Mouse (Mus musculus): ENCODE measurements at regions not wholly inside any gene's neighbourhood (a gene's known extent, or its start where the extent isn't known, plus 50 kb on each side); places are given as distances from the start of the nearest gene placed in this dataset.

GRCm38 (mm10) chr12:42008827-42009383 is 522.7 kb upstream of the Lrrn3 start:
- no peak overlapping the region for H3K4me3 ChIP-seq (ENCODE audit: low read depth, low read length)
- no peaks in the 10 kb centered on the region for H3K9me3 ChIP-seq (replicated peaks)
- no peaks in the 10 kb centered on the region for H3K36me3 ChIP-seq (replicated peaks)
- no peaks in the 10 kb centered on the region for H3K4me1 ChIP-seq (ENCODE audit: insufficient read depth, low read depth, low read length)
- TF ChIP-seq CTCF (IDR thresholded peaks at IDR 0.05; ENCODE audit: low read depth, low read length) (no peak), GATA2 (IDR thresholded peaks at IDR 0.05; ENCODE audit: borderline replicate concordance, low read depth, low read length) (no peak), POLR2AphosphoS5 (IDR thresholded peaks at IDR 0.05; ENCODE audit: insufficient replicate concordance, low read depth, low read length) (no peak), TAL1 (conservative IDR thresholded peaks at IDR 0.05; ENCODE audit: low read depth, low read length) (no peak), GATA1 (IDR thresholded peaks at IDR 0.05; ENCODE audit: borderline replicate concordance, low read length) (no peak)
- H3K27me3 ChIP-seq (ENCODE audit: insufficient read depth, low read length) = no peaks in the 10 kb centered on the region
- DNase-seq (ENCODE audit: low spot score) = no peak
- no peak for ATAC-seq (ENCODE audit: extremely low read depth, insufficient number of reproducible peaks, low FRiP score, poor library complexity, severe bottlenecking)

DNA sequence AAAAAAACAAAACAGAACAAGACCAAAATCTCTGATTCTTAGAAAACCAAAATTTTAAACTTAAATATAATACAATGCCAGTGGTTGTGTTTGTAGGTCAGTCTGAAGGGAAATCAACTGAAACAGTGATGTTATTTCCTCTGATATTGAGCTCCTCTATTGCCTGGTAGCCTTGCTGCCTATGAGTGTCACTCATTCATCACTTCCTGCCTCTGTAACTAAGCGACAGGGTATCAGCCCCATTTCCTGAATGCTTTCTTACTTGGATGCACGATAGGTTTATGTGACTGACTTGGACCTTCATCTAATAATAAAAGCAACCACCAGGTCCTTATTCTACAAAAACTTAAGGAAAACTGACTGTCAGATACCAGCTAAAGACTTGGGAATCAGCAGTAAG is 520.7 kb upstream of the Lrrn3 start:
- no peaks in the 10 kb centered on the region for H3K4me1 ChIP-seq (ENCODE audit: insufficient read depth, low read depth, low read length)
- no peak for ATAC-seq (ENCODE audit: extremely low read depth, insufficient number of reproducible peaks, low FRiP score, poor library complexity, severe bottlenecking)
- H3K36me3 ChIP-seq (replicated peaks) = no peaks in the 10 kb centered on the region
- no peak overlapping the region for H3K4me3 ChIP-seq (ENCODE audit: low read depth, low read length)
- no peak for TF ChIP-seq GATA1 (IDR thresholded peaks at IDR 0.05; ENCODE audit: borderline replicate concordance, low read length)
- TF ChIP-seq CTCF (IDR thresholded peaks at IDR 0.05; ENCODE audit: low read depth, low read length) = no peak
- TF ChIP-seq GATA2 (IDR thresholded peaks at IDR 0.05; ENCODE audit: borderline replicate concordance, low read depth, low read length) = no peak
- TF ChIP-seq POLR2AphosphoS5 (IDR thresholded peaks at IDR 0.05; ENCODE audit: insufficient replicate concordance, low read depth, low read length) = no peak
- no peak for TF ChIP-seq TAL1 (conservative IDR thresholded peaks at IDR 0.05; ENCODE audit: low read depth, low read length)
- DNase-seq (ENCODE audit: low spot score) = no peak
- no peaks in the 10 kb centered on the region for H3K9me3 ChIP-seq (replicated peaks)
- no peaks in the 10 kb centered on the region for H3K27me3 ChIP-seq (ENCODE audit: insufficient read depth, low read length)
